Mouse (Mus musculus): Measurements from ENCODE around the gene Iqca. TPM values are rescaled to one million over a fixed set of nuclear protein-coding genes. Genes with fewer than 3 reads are reported as not detected.

Gene Iqca
- polyA plus RNA-seq, 1 experiment from 2014 or later, result 0.32 TPM

DNA sequence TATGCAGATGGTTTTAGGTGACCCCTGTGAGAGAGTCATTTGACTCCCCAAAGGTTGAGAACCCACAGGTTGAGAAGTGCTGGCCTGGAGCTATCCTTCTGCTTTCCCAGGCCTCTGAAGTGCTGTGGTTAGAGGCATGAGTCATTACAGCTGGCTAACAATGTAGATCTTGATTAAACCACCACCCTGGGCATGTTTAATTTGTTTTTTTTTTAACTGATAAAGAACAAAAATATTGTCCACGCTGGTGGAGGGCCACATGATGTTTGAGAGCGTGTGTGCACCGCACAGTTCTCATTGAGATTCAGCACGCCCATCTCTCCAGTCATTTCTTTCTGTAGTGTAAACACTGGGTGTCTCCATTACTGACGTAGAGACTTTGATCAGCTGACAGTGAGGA is 24.8 kb upstream of the Iqca start:
- WGBS, result 62% methylated on average over 5 of the region's 5 CpGs

DNA sequence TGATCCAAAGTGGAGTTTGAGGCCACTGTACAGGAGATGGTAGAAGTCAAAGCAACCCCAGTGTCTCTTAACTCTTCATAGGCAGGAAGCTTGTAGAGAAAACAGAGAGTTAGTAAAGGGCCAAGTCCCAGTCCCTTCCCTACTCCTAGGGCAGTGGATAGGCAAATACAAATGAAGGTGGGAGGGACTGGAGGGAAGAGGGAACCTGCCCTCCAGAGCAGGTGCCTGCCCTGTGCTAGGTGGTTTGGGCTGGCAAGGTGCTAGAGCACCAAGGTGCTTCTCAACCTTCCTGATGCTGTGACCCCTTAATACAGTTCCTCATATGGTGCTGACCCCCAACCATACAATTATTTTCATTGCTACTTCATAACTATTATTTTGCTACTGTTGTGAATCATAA is 24.4 kb upstream of the Iqca start:
- ATAC-seq (ENCODE audit: insufficient number of reproducible peaks, insufficient read depth, low FRiP score, low TSS enrichment, low read depth), result no peak
- H3K9ac ChIP-seq, result no peak overlapping the region
- H3K4me1 ChIP-seq, result peaks cover 40% of the 10 kb centered on the region
- no peaks in the 10 kb centered on the region for H3K9me3 ChIP-seq
- no peaks in the 10 kb centered on the region for H3K36me3 ChIP-seq
- H3K4me2 ChIP-seq, result no peak overlapping the region
- no peak overlapping the region for H3K27ac ChIP-seq
- no peak overlapping the region for H3K4me3 ChIP-seq
- H3K27me3 ChIP-seq, result no peaks in the 10 kb centered on the region

More for the DNA sequence above, 24.8 kb upstream of the Iqca start:
- Histone ChIP-seq H3K36me3 (no peaks in the 10 kb centered on the region), H3K9me3 (no peaks in the 10 kb centered on the region), H3K4me1 (peaks cover 41% of the 10 kb centered on the region), H3K4me3 (no peak overlapping the region), H3K27ac (no peak overlapping the region), H3K9ac (no peak overlapping the region), H3K27me3 (no peaks in the 10 kb centered on the region), H3K4me2 (no peak overlapping the region)
- no peak for ATAC-seq (ENCODE audit: insufficient number of reproducible peaks, insufficient read depth, low FRiP score, low TSS enrichment, low read depth)

DNA sequence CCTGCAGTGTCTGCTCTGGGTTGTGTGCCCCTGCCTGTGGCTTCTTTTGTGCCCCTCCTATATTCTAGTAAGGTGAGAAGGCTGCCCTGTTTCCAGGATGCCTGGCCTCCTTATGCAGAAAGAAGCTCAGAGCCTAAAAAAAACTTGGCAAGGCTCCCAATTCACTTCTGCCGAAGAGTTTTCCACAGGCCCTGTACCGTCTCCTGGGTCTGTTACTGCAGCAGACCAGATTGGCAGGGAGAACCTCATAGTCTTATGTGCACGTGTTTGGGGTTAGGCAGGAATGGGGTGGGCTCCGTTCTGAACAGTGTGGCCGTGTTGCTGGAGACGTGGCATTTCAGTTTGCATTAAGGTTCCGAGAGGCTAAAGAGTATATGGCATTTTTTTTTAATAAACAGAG is 23.0 kb upstream of the Iqca start:
- H3K27ac ChIP-seq, result peak overlapping the region; percentile 71
- H3K4me1 ChIP-seq, result peaks cover 33% of the 10 kb centered on the region
- peak; percentile 81 for ATAC-seq (ENCODE audit: insufficient number of reproducible peaks, insufficient read depth, low FRiP score, low TSS enrichment, low read depth)
- no peak overlapping the region for H3K9ac ChIP-seq
- H3K4me2 ChIP-seq, result 0 out of 2 replicates have a peak overlapping the region, but pooled peaks have one; percentile 14
- WGBS, result 6% methylated on average over 7 of the region's 7 CpGs
- H3K36me3 ChIP-seq, result no peaks in the 10 kb centered on the region
- H3K27me3 ChIP-seq, result no peaks in the 10 kb centered on the region
- no peak overlapping the region for H3K4me3 ChIP-seq
- no peaks in the 10 kb centered on the region for H3K9me3 ChIP-seq

GRCm38 (mm10) chr1:90174338-90174737 is 21.1 kb upstream of the Iqca start:
- no peak overlapping the region for H3K27ac ChIP-seq
- no peak overlapping the region for H3K4me2 ChIP-seq
- WGBS, result 43% methylated on average over 8 of the region's 8 CpGs
- H3K9me3 ChIP-seq, result no peaks in the 10 kb centered on the region
- H3K36me3 ChIP-seq, result no peaks in the 10 kb centered on the region
- no peak overlapping the region for H3K4me3 ChIP-seq
- H3K4me1 ChIP-seq, result peaks cover 33% of the 10 kb centered on the region
- no peak for ATAC-seq (ENCODE audit: insufficient number of reproducible peaks, insufficient read depth, low FRiP score, low TSS enrichment, low read depth)
- no peaks in the 10 kb centered on the region for H3K27me3 ChIP-seq
- no peak overlapping the region for H3K9ac ChIP-seq

DNA sequence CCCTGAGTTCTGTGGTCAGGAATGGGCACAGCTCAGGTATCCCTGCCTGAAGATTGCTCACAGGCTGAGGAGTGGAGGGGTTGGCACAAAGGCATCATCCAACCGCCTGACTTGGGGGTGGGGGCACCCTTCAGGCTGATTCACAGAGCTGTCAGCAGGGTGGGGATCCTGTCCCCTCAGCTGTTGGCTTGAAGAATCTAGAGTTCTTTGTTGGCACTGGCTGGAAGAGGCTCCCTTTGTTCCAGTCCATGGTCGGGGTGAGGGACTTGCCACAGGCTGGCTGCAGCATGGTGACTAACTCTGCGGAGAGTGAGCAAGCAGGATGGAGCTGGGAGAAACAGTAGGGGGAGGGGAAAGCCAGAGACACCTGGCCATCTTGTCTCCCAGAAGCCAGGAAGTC is 11.1 kb upstream of the Iqca start:
- no peak for ATAC-seq (ENCODE audit: insufficient number of reproducible peaks, insufficient read depth, low FRiP score, low TSS enrichment, low read depth)
- H3K9ac ChIP-seq, result no peak overlapping the region
- no peaks in the 10 kb centered on the region for H3K27me3 ChIP-seq
- H3K36me3 ChIP-seq, result no peaks in the 10 kb centered on the region
- H3K27ac ChIP-seq, result peak overlapping the region; percentile 67
- H3K4me3 ChIP-seq, result no peak overlapping the region
- no peaks in the 10 kb centered on the region for H3K9me3 ChIP-seq
- peaks cover 27% of the 10 kb centered on the region for H3K4me1 ChIP-seq
- WGBS, result 34% methylated on average over 3 of the region's 3 CpGs
- H3K4me2 ChIP-seq, result no peak overlapping the region

DNA sequence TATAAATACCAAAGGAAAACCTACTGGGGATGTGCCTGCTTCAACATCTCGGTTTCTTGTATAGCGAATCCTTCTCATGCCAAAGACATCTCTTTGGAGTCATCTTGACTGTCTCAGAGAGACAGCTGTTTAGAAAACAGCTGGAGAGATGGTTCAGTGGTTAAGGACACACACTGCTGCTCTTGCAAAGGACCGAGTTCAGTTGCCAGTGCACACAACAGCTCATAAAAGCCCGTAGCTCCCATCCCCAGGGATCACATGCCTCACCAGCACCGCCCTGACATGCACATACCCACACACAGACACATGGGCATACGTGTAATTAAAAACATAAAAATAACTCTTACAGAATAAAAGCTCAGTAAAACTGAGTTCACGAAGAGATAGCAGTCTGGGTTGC is 10.0 kb upstream of the Iqca start:
- Histone ChIP-seq H3K4me1 (peaks cover 27% of the 10 kb centered on the region), H3K4me2 (no peak overlapping the region), H3K4me3 (no peak overlapping the region), H3K9ac (no peak overlapping the region), H3K36me3 (no peaks in the 10 kb centered on the region), H3K9me3 (no peaks in the 10 kb centered on the region), H3K27me3 (no peaks in the 10 kb centered on the region), H3K27ac (peak overlapping the region; percentile 67)
- ATAC-seq (ENCODE audit: insufficient number of reproducible peaks, insufficient read depth, low FRiP score, low TSS enrichment, low read depth), result no peak
- WGBS, result 48% methylated on average over 7 of the region's 7 CpGs

- Histone ChIP-seq H3K9me3 (no peaks in the 10 kb centered on the region), H3K4me1 (peaks cover 27% of the 10 kb centered on the region), H3K27me3 (no peaks in the 10 kb centered on the region), H3K36me3 (no peaks in the 10 kb centered on the region), H3K4me3 (no peak overlapping the region), H3K4me2 (no peak overlapping the region), H3K27ac (peak overlapping the region; percentile 67; the same call in 1 of the 2 replicates), H3K9ac (no peak overlapping the region)
- 68% methylated on average over 13 of the region's 13 CpGs for WGBS
- ATAC-seq (ENCODE audit: insufficient number of reproducible peaks, insufficient read depth, low FRiP score, low TSS enrichment, low read depth), result no peak
These were observed 9.2 kb upstream of the Iqca start for GRCm38 (mm10) chr1:90162379-90162857.

- H3K4me3 ChIP-seq, result no peak overlapping the region
- no peaks in the 10 kb centered on the region for H3K36me3 ChIP-seq
- ATAC-seq (ENCODE audit: insufficient number of reproducible peaks, insufficient read depth, low FRiP score, low TSS enrichment, low read depth), result no peak
- 71% methylated on average over 6 of the region's 6 CpGs for WGBS
- H3K27me3 ChIP-seq, result no peaks in the 10 kb centered on the region
- no peaks in the 10 kb centered on the region for H3K9me3 ChIP-seq
- H3K9ac ChIP-seq, result no peak overlapping the region
- no peak overlapping the region for H3K27ac ChIP-seq
- H3K4me2 ChIP-seq, result no peak overlapping the region
- peaks cover 27% of the 10 kb centered on the region for H3K4me1 ChIP-seq
These were observed 8.4 kb upstream of the Iqca start for GRCm38 (mm10) chr1:90161623-90162022.

GRCm38 (mm10) chr1:90159927-90160326 is 6.7 kb upstream of the Iqca start:
- no peak overlapping the region for H3K4me2 ChIP-seq
- 31% methylated on average over 13 of the region's 13 CpGs for WGBS
- ATAC-seq (ENCODE audit: insufficient number of reproducible peaks, insufficient read depth, low FRiP score, low TSS enrichment, low read depth), result no peak

DNA sequence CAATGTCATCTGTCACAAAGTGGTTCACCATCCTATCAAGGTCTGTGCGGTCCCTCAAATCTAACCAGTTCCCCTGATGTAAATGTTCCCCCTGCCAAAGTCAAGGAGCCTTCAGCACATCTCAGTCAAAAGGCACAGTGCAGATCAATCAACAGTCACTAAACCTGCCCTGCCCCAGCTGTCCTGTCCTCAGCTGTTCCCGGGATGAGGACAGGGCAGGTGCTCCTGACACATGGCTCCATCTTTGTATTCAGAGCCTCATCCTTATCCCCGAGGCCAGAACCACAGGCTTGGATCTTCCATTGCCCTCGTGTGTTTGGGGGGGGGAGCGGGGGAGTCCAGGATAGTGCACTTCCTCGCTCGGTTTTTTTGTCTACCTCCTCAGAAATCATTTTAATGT is 3.4 kb upstream of the Iqca start:
- no peak overlapping the region for H3K9ac ChIP-seq
- H3K4me3 ChIP-seq, result no peak overlapping the region
- no peaks in the 10 kb centered on the region for H3K36me3 ChIP-seq
- H3K9me3 ChIP-seq, result no peaks in the 10 kb centered on the region
- no peak overlapping the region for H3K27ac ChIP-seq
- no peak overlapping the region for H3K4me2 ChIP-seq
- peaks cover 31% of the 10 kb centered on the region for H3K4me1 ChIP-seq
- WGBS, result 66% methylated on average over 7 of the region's 7 CpGs
- no peaks in the 10 kb centered on the region for H3K27me3 ChIP-seq
- ATAC-seq (ENCODE audit: insufficient number of reproducible peaks, insufficient read depth, low FRiP score, low TSS enrichment, low read depth), result no peak

More at GRCm38 (mm10) chr1:90159927-90160326, 6.7 kb upstream of the Iqca start:
- Histone ChIP-seq H3K4me3 (no peak overlapping the region), H3K36me3 (no peaks in the 10 kb centered on the region), H3K4me1 (peaks cover 27% of the 10 kb centered on the region), H3K9ac (no peak overlapping the region), H3K27ac (no peak overlapping the region), H3K27me3 (no peaks in the 10 kb centered on the region), H3K9me3 (no peaks in the 10 kb centered on the region)

DNA sequence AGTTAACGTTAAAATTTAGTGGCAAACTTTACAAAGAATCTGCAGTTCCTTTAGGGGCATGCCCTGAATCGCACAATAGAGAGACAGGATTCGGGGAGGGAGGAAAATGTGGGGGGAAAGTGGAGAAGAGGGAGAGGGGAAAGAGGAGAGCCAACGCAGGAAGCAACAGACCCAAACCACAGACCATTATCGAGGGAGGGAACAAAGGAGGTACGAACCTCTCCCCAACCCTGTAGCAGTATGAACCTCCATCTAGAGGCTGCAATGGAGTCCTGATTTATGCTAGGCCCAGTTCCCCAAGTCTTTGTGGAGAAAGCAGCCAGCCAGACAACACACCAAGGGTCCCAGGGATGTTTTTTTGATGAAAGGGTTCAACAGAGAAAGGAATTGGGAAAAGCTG is 586 bp upstream of the Iqca start:
- Histone ChIP-seq H3K36me3 (no peaks in the 10 kb centered on the region), H3K4me2 (peak overlapping the region; percentile 59), H3K4me3 (peak overlapping the region; percentile 27), H3K4me1 (peaks cover 27% of the 10 kb centered on the region), H3K9me3 (no peaks in the 10 kb centered on the region), H3K27me3 (no peaks in the 10 kb centered on the region), H3K27ac (peak overlapping the region; percentile 82), H3K9ac (peak overlapping the region; percentile 57)
- no peak for ATAC-seq (ENCODE audit: insufficient number of reproducible peaks, insufficient read depth, low FRiP score, low TSS enrichment, low read depth)
- 10% methylated on average over 6 of the region's 6 CpGs for WGBS

DNA sequence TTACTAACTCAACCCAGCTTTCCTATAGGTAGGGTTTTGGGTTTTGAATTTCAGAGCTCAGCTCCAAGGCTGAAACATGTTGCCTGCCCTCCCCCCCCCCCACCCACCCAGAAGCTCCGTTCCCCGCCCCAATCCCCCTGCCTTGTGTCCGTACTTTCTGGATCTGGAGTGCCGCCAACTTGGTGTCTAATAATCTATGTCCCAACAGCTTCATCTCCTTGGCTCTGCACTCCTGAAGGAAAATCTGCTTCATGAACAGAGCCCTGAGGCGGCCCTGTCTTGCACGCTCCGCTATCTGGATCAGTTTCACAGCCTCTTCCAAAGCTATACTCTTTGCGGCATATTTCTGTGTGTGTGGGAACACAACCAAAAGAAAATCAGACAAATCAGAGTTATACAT is 13.5 kb downstream of the Iqca start:
- Histone ChIP-seq H3K4me1 (peaks cover 42% of the 10 kb centered on the region), H3K27me3 (no peaks in the 10 kb centered on the region), H3K36me3 (no peaks in the 10 kb centered on the region), H3K9me3 (no peaks in the 10 kb centered on the region), H3K27ac (peak overlapping the region; percentile 89), H3K4me3 (no peak overlapping the region), H3K9ac (no peak overlapping the region), H3K4me2 (peak overlapping the region; percentile 20; the same call in 1 of the 2 replicates)
- ATAC-seq (ENCODE audit: insufficient number of reproducible peaks, insufficient read depth, low FRiP score, low TSS enrichment, low read depth), result peak; percentile 43; the same call in 1 of the 2 replicates
- 27% methylated on average over 8 of the region's 8 CpGs for WGBS
